Mouse (Mus musculus) right cerebral cortex, postnatal 4 days (tissue): ENCODE measurements around the gene Cops2.
A peak's percentile ranks its signal among the peaks of the same experiment; 100 is the strongest.

ENCODE experiments used
- DNase-seq: peaks from one replicate; pipeline ENCODE4 v3.0.0-alpha.2; 2022

Cops2 gene

GRCm38 (mm10) chr2:125820397-125820796 lies 38.5 kb downstream of the Cops2 start:
- no peak for DNase-seq

GRCm38 (mm10) chr2:125813972-125814595 lies 44.9 kb downstream of the Cops2 start:
- DNase-seq, result no peak

- no peak for DNase-seq
Observed at GRCm38 (mm10) chr2:125811332-125811731, 47.6 kb downstream of the Cops2 start.

- no peak for DNase-seq
Observed at GRCm38 (mm10) chr2:125809551-125809950, 49.4 kb downstream of the Cops2 start.

- DNase-seq, result no peak
Observed at GRCm38 (mm10) chr2:125805826-125806225, 53.1 kb downstream of the Cops2 start.

GRCm38 (mm10) chr2:125801947-125802346 lies 57.0 kb downstream of the Cops2 start:
- DNase-seq, result no peak

- no peak for DNase-seq
Observed at GRCm38 (mm10) chr2:125801038-125801437, 57.9 kb downstream of the Cops2 start.

GRCm38 (mm10) chr2:125800428-125800827 lies 58.5 kb downstream of the Cops2 start:
- no peak for DNase-seq

- DNase-seq, result no peak
Observed at GRCm38 (mm10) chr2:125797872-125798271, 61.1 kb downstream of the Cops2 start.

GRCm38 (mm10) chr2:125795118-125795517 lies 63.8 kb downstream of the Cops2 start:
- DNase-seq, result no peak

- no peak for DNase-seq
Observed at GRCm38 (mm10) chr2:125794166-125794565, 64.8 kb downstream of the Cops2 start.

GRCm38 (mm10) chr2:125792879-125793261 lies 66.1 kb downstream of the Cops2 start:
- DNase-seq, result no peak

- no peak for DNase-seq
Observed at GRCm38 (mm10) chr2:125792144-125792878, 66.6 kb downstream of the Cops2 start.

- DNase-seq, result no peak
Observed at GRCm38 (mm10) chr2:125791485-125791885, 67.5 kb downstream of the Cops2 start.

GRCm38 (mm10) chr2:125790242-125790641 lies 68.7 kb downstream of the Cops2 start:
- DNase-seq, result no peak

- no peak for DNase-seq
Observed at GRCm38 (mm10) chr2:125789265-125789664, 69.7 kb downstream of the Cops2 start.

- DNase-seq, result no peak
Observed at GRCm38 (mm10) chr2:125788785-125789184, 70.2 kb downstream of the Cops2 start.

- no peak for DNase-seq
Observed at GRCm38 (mm10) chr2:125788351-125788750, 70.6 kb downstream of the Cops2 start.

GRCm38 (mm10) chr2:125785021-125785420 lies 73.9 kb downstream of the Cops2 start:
- DNase-seq, result no peak

GRCm38 (mm10) chr2:125784392-125784791 lies 74.5 kb downstream of the Cops2 start:
- no peak for DNase-seq

GRCm38 (mm10) chr2:125783868-125784267 lies 75.1 kb downstream of the Cops2 start:
- no peak for DNase-seq

- peak; percentile 87 for DNase-seq
Observed at GRCm38 (mm10) chr2:125782719-125783109, 76.2 kb downstream of the Cops2 start, which contains the start of gene Secisbp2l. Secisbp2l (minus strand) TSS chr2:125782870.

GRCm38 (mm10) chr2:125781978-125782718 lies 76.8 kb downstream of the Cops2 start:
- DNase-seq, result no peak

GRCm38 (mm10) chr2:125781006-125781405 lies 77.9 kb downstream of the Cops2 start:
- DNase-seq, result no peak
